In the genomic region with DNA sequence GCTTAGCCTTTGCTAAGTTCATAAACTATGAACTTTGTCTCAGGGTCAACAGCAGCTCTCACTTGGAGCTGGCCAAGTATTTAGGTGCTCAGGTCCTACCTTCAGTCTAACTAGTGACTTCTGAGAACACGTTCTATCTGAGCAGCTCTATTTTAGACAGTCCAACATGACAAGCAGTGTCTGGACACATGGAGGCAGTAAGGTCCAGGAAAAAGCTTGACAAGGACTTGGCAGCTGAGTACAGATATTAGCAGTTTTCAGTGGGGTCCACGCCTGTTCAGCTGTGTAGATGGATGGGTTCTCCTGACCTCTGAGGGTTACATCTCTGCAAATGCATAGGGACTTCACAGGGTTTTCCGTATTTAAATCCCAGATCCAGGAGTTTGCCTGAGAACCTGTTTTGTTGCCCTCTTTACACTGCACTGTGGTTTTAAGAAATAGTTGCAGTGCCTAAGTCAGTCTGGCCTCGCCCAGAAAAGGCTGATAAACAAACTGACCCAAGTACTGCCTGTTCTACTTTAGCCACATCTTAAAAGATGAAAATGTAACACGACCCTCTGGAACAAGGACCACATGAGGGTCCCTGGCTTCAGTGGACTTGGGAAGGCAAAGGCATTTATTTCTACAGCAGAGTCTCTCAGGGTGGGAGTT, we compare ENCODE assay signal across 13 mouse cellular contexts.
DNase-seq lines count a peak whose midpoint lies in the region; ATAC-seq and TF ChIP-seq lines count a peak whose summit lies in the region.
"Had no signal": no experiment of that assay in that cellular context is flagged by ENCODE, and none has a peak within 500 bp of the region (broad histone marks: within the 10 kb centered on the region; RNA-seq: fewer than 3 reads in every experiment).

No protein-coding gene starts in this region.

- no peak overlapping the region for H3K4me3 ChIP-seq in heart, embryonic 12.5 days
- no peak overlapping the region for H3K4me3 ChIP-seq in midbrain, postnatal 0 days (ENCODE audit: low read depth, low read length)
- no peak overlapping the region for H3K4me3 ChIP-seq in midbrain, embryonic 16.5 days (ENCODE audit: low read depth, low read length)
- no peak overlapping the region for H3K4me3 ChIP-seq in liver, embryonic 15.5 days (replicated peaks)
- no peak overlapping the region for H3K4me3 ChIP-seq in cerebellum, adult 2 months (replicated peaks; ENCODE audit: insufficient read depth, low read depth, low read length)
- H3K4me3 ChIP-seq: neural tube, embryonic 15.5 days had no signal

- peak overlapping the region; percentile 76 for H3K27ac ChIP-seq in heart, embryonic 12.5 days (ENCODE audit: poor library complexity, severe bottlenecking)
- no peak overlapping the region for H3K27ac ChIP-seq in midbrain, postnatal 0 days (ENCODE audit: low read depth, low read length)
- no peak overlapping the region for H3K27ac ChIP-seq in midbrain, embryonic 16.5 days (ENCODE audit: low read length)
- peak overlapping the region; percentile 26; the same call in 1 of the 2 replicates for H3K27ac ChIP-seq in liver, embryonic 15.5 days (replicated peaks)
- H3K27ac ChIP-seq in cerebellum, adult 2 months (ENCODE audit: insufficient read depth, low read length) = no peak overlapping the region
- H3K27ac ChIP-seq: neural tube, embryonic 15.5 days had no signal

- 63% methylated on average over 5 of the region's 5 CpGs for WGBS in heart, embryonic 12.5 days
- WGBS in midbrain, postnatal 0 days = 85% methylated on average over 5 of the region's 5 CpGs
- WGBS in midbrain, embryonic 16.5 days = 86% methylated on average over 5 of the region's 5 CpGs
- 51% methylated on average over 5 of the region's 5 CpGs for WGBS in liver, embryonic 15.5 days (ENCODE audit: insufficient replicate concordance)
- WGBS in cerebellum, adult 2 months = 86% methylated on average over 5 of the region's 5 CpGs

- H3K9ac ChIP-seq in heart, embryonic 12.5 days = 0 out of 2 replicates have a peak overlapping the region, but pooled peaks have one; percentile 10
- H3K9ac ChIP-seq in midbrain, postnatal 0 days (replicated peaks; ENCODE audit: low read length, poor library complexity, severe bottlenecking) = no peak overlapping the region
- H3K9ac ChIP-seq in midbrain, embryonic 16.5 days (ENCODE audit: low read depth, low read length) = no peak overlapping the region
- no peak overlapping the region for H3K9ac ChIP-seq in liver, embryonic 15.5 days
- H3K9ac ChIP-seq: neural tube, embryonic 15.5 days had no signal

- peaks cover 54% of the 10 kb centered on the region for H3K4me1 ChIP-seq in heart, embryonic 12.5 days (replicated peaks)
- no peaks in the 10 kb centered on the region for H3K4me1 ChIP-seq in midbrain, postnatal 0 days (ENCODE audit: insufficient read depth, low read length)
- H3K4me1 ChIP-seq in midbrain, embryonic 16.5 days (ENCODE audit: control insufficient read depth, insufficient read depth, low read length) = no peaks in the 10 kb centered on the region
- H3K4me1 ChIP-seq in liver, embryonic 15.5 days (replicated peaks) = peaks cover 68% of the 10 kb centered on the region
- H3K4me1 ChIP-seq in cerebellum, adult 2 months (ENCODE audit: control insufficient read depth, insufficient read depth, low read length) = no peaks in the 10 kb centered on the region

- no peaks in the 10 kb centered on the region for H3K36me3 ChIP-seq in heart, embryonic 12.5 days
- no peaks in the 10 kb centered on the region for H3K36me3 ChIP-seq in midbrain, postnatal 0 days (ENCODE audit: insufficient read depth, low read length)
- no peaks in the 10 kb centered on the region for H3K36me3 ChIP-seq in midbrain, embryonic 16.5 days (ENCODE audit: control insufficient read depth, insufficient read depth, low read length)
- H3K36me3 ChIP-seq in liver, embryonic 15.5 days (replicated peaks) = no peaks in the 10 kb centered on the region
- H3K36me3 ChIP-seq: neural tube, embryonic 15.5 days had no signal

- no peak overlapping the region for H3K4me2 ChIP-seq in heart, embryonic 12.5 days
- H3K4me2 ChIP-seq in midbrain, postnatal 0 days (ENCODE audit: low read depth, low read length, poor library complexity, severe bottlenecking) = no peak overlapping the region
- no peak overlapping the region for H3K4me2 ChIP-seq in midbrain, embryonic 16.5 days (ENCODE audit: low read length)
- no peak overlapping the region for H3K4me2 ChIP-seq in liver, embryonic 15.5 days
- H3K4me2 ChIP-seq: midbrain, embryonic 11.5 days; neural tube, embryonic 15.5 days had no signal

- DNase-seq in heart, adult 8-10 months (ENCODE audit: low spot score) = no peak
- no peak for DNase-seq in midbrain, postnatal 0 days (ENCODE audit: low spot score)
- DNase-seq in T-cell, adult 2 months (ENCODE audit: low spot score) = no peak
- DNase-seq in urinary bladder, adult 18-20 months (ENCODE audit: low spot score in 2 of 2) = no peak
- no peak for DNase-seq in cerebellum, adult 2 months
- DNase-seq: cerebellum, adult 9-11 months; kidney, adult 11 months; spleen, adult 18-20 months had no signal

- no peaks in the 10 kb centered on the region for H3K27me3 ChIP-seq in heart, embryonic 12.5 days (replicated peaks)
- H3K27me3 ChIP-seq in midbrain, postnatal 0 days (ENCODE audit: insufficient read depth, low read length) = no peaks in the 10 kb centered on the region
- no peaks in the 10 kb centered on the region for H3K27me3 ChIP-seq in midbrain, embryonic 16.5 days (ENCODE audit: control insufficient read depth, insufficient read depth, low read depth, low read length)
- H3K27me3 ChIP-seq in liver, embryonic 15.5 days = no peaks in the 10 kb centered on the region
- H3K27me3 ChIP-seq in cerebellum, adult 2 months (ENCODE audit: control insufficient read depth, insufficient read depth, low read length) = no peaks in the 10 kb centered on the region
- H3K27me3 ChIP-seq: neural tube, embryonic 15.5 days had no signal

- H3K9me3 ChIP-seq in heart, embryonic 12.5 days (replicated peaks) = no peaks in the 10 kb centered on the region
- no peaks in the 10 kb centered on the region for H3K9me3 ChIP-seq in midbrain, postnatal 0 days (ENCODE audit: low read length)
- H3K9me3 ChIP-seq in midbrain, embryonic 16.5 days (replicated peaks; ENCODE audit: control insufficient read depth, low read length, poor library complexity, severe bottlenecking) = no peaks in the 10 kb centered on the region
- H3K9me3 ChIP-seq in liver, embryonic 15.5 days (replicated peaks) = no peaks in the 10 kb centered on the region
- H3K9me3 ChIP-seq: neural tube, embryonic 15.5 days had no signal

- TF ChIP-seq CTCF in midbrain, postnatal 0 days (IDR thresholded peaks at IDR 0.05) = peak; percentile 7; the same call in 1 of the 2 replicates
- no peak for TF ChIP-seq CTCF in cerebellum, adult 2 months (IDR thresholded peaks at IDR 0.05; ENCODE audit: borderline replicate concordance, insufficient read depth, low read depth, low read length)

- TF ChIP-seq POLR2A in cerebellum, adult 2 months (IDR thresholded peaks at IDR 0.05; ENCODE audit: borderline replicate concordance, insufficient read depth, low read length) = no peak

- no peak for ATAC-seq in heart, embryonic 12.5 days (ENCODE audit: insufficient number of reproducible peaks, low FRiP score)
- no peak for ATAC-seq in midbrain, postnatal 0 days (ENCODE audit: low FRiP score)
- ATAC-seq in midbrain, embryonic 16.5 days = no peak
- no peak for ATAC-seq in liver, embryonic 15.5 days (ENCODE audit: insufficient read depth)

Comparison
In these comparisons a context has a peak if more than half of its experiments do, and no peak if none do; other contexts are left out.
1. H3K27ac ChIP-seq: peak in heart, embryonic 12.5 days (single experiment) and liver, embryonic 15.5 days (single experiment); none in midbrain, postnatal 0 days (single experiment), midbrain, embryonic 16.5 days (single experiment) and cerebellum, adult 2 months (single experiment).